Mouse (Mus musculus): Measurements from ENCODE around the gene G6pc2.

G6pc2 gene

GRCm38 (mm10) chr2:69239315-69239714, 28.4 kb downstream of the G6pc2 start:
- no peak for DNase-seq (ENCODE audit: low spot score)

- DNase-seq (ENCODE audit: low spot score): no peak
Measured at GRCm38 (mm10) chr2:69244924-69245323, 34.1 kb downstream of the G6pc2 start.

- no peak for DNase-seq (ENCODE audit: low spot score)
Measured at GRCm38 (mm10) chr2:69247081-69247480, 36.2 kb downstream of the G6pc2 start.

GRCm38 (mm10) chr2:69248221-69248755, 37.4 kb downstream of the G6pc2 start:
- no peak for DNase-seq (ENCODE audit: low spot score)

- DNase-seq (ENCODE audit: low spot score): no peak
Measured at GRCm38 (mm10) chr2:69264069-69264618, 53.3 kb downstream of the G6pc2 start.

GRCm38 (mm10) chr2:69275875-69276274, 65.0 kb downstream of the G6pc2 start:
- DNase-seq (ENCODE audit: low spot score): no peak
